Mouse (Mus musculus) liver, adult (tissue): ENCODE measurements around the gene Ch25h.

Source experiments
- GATA4 ChIP-seq: IDR thresholded peaks from 2 replicates; pipeline ENCODE4 v1.6.1; 2014; ENCODE audit warnings: mild to moderate bottlenecking, low read length; ENCODE audit not compliant: insufficient replicate concordance

Ch25h gene

DNA sequence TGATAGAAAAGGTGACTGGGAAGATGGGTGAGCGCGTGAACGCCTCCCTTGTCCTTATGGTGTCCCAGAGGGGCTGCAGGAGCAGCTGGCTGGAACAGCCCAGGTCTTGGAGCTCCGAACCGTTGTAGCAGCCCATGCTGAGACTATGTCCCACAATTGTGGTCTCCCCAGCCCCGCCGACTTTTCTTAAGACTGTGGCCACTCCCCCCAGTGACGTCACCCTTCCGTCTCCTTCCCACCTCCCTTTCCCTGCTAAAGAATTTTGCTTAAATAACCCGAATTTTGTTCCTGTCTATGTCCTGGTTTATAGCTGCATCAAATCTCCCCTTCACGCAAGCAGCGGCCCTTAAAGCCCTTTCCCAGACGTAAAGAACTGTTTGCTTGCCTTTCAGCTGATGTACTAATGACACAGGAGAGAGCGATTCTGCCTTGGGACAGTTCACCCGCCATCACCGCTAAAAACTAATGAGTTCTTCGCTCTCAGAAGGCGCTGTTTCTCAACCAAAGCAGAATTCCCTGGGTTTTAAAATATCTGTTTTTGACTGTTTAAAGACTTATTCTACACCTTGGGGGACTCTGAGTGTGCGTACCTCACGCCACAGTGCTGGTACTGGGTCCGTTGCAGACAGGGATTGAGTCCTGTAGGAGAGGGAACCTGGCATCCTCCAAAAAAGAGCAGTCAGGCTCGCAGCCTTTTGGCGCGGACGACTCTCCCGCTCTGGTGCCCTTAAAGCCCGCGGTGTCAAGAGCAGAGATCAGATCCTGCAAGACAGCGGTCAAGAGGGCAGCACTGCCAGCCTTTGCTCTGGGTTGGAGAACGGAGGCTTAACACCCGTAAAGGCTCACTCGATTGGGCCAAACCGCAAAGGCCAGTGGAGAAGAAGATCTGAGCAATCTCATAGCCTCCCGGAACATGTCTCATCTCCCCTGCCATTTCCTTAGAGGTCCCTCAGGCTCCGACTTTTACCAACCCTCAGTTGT, at the start of gene Ch25h:
Ch25h (minus strand) TSS at position 174 of the 981 bp plus-strand sequence.
- no peak for TF ChIP-seq GATA4

DNA sequence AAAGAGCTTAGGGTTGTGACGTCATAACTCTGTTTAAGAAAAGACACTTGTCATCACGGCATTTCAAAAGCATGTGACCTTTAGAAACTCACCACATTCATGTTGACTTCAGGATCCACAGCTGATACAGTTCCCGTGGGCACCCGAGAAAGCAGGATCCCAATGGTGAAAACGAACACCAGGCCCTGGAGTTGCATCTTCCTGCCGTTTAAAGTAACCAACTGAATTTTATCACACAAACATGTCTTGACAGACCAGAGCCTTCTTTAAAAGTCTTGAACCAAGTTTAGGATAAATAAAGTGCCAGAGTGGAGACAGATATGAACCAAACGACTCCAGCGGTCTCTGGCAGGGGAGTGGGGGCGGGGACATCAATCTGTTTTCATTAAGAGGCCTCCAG, 49.7 kb upstream of the Ch25h start:
- TF ChIP-seq GATA4: no peak

GRCm38 (mm10) chr19:34523106-34523725, 48.3 kb upstream of the Ch25h start:
- TF ChIP-seq GATA4: peak; percentile 89

DNA sequence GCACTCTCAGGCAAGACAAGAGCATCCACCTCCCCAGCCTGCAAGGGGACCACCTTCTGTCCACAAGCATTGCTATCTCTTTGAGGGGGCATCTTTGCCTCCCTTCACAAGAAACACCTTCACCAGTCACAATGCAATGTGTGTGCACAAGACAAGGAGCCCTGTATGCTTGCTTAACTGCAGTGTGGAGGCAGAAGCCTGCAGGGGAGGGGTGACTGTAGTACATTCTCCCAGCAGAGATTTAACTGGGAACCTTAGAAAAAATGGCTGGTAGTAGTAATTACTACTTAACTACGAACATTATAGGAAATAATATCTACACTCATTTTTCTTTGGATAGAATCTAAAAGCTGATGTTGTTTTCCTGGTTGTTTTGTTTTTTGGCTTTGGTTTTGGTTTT, 47.0 kb upstream of the Ch25h start:
- no peak for TF ChIP-seq GATA4

DNA sequence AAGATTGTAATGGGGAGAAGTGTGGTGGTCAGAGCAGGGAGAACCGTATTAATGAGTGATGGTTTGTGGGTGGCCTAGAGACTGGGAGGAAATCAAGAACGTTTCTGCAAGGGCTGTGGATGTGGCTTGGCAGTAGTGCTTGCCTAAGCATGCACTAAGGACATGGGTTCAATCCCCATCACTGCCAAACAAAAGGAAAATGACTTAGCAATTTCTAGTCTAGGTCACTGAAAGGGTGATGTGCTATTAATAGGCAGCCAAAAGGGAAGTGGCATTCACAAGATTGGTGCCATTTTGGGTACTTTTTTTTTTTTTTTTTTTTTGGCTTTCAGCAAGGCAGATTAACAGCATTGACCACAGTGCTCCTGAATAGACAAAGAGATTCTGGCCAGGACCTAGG, 46.4 kb upstream of the Ch25h start:
- TF ChIP-seq GATA4: no peak

- TF ChIP-seq GATA4: no peak
Measured at GRCm38 (mm10) chr19:34520051-34520450, 45.1 kb upstream of the Ch25h start.

DNA sequence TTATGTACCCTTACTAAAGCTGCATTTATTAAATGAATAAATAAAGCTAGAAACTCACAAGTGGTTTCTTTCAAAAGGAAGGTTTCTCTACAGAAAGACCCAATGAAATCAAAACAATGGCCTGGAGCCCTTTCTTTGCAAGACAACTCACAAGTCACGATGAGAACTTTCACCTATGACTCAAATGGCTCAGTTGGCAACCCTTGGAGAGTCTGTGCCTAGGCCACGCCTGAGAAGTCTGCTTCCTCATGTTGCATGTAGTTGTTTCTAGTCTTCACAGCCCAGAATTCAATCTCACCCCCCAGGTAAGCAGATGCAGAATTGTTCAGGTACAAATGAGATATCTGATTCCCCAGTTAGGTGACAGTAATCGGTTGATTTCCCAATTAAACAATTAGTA, 44.7 kb upstream of the Ch25h start:
- TF ChIP-seq GATA4: no peak

GRCm38 (mm10) chr19:34518786-34519185, 43.8 kb upstream of the Ch25h start:
- peak; percentile 84 for TF ChIP-seq GATA4

DNA sequence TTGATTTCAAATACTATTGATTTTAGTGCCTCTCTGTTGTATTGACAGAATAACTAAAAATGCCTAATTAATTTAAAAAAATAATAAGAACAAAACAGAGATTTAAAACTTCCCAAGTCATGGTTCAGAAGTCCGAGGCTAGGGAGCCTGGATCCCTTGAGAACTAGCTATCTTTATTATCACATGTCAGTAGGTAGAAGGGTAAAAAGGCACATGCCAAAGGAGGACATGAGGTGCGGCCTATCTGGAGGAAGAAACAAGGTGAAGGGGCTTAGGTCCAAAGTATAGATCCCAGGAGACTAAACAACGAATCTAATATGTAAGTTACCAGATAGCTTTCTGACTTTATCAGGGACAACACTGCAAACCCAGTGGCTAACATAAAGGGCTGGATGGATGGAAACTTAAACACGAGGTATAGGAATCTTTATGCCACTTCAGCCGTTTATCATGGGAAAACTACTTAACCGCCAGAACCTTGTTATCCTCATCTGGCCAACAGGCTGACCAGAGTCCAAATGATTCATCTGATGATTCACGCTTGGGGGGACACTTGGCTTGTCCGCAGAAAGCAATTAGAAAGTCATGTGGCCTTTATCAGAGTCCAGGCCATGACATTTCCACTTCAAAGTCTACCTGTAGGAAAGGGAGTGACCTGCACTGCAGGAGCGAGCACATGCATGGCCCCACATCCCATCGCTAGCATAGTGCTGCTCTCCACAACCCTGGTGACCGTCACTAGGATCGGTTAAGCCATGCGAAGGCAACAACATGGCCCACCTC, 43.0 kb upstream of the Ch25h start:
- no peak for TF ChIP-seq GATA4

DNA sequence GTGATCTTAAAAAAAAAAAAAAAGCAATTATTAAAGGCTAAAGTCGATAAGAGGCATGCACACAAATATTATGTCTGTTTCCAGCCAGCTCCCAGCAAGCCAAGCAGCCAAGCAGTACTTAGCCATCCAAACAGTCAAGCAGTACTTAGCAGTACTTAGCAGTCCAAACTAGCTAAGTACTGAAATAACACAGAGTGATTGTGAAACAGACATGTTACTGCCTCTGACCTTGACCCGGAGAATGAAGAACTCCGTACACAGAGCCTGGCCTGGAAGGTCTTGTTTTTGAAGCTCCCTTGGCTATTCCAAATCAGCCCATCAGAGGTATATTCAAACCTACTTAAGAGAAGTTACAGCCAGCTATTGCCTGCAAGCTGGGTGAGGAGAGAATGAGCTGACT, 42.2 kb upstream of the Ch25h start:
- no peak; the same call in 1 of the 2 replicates for TF ChIP-seq GATA4

GRCm38 (mm10) chr19:34516346-34516745, 41.4 kb upstream of the Ch25h start:
- TF ChIP-seq GATA4: no peak

DNA sequence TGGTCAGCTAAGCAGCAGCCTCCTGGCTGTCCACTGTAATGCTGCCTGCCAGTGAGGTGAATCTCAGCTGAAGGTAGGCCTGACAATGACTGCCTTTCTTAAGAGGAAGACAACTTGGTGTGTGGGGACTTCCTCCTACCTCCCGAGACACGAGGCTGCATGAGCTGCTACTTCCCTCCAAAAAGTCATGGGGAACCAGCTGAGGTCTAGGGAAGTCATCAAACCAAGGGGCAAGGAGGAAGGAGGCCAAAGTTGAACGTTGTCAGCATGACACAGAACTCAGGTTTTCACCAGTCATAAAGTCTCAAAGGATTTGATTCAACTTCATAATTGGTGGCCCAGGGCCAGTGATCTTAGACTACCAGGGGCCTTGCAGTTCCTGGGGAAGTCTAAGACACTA, 40.7 kb upstream of the Ch25h start:
- no peak for TF ChIP-seq GATA4

DNA sequence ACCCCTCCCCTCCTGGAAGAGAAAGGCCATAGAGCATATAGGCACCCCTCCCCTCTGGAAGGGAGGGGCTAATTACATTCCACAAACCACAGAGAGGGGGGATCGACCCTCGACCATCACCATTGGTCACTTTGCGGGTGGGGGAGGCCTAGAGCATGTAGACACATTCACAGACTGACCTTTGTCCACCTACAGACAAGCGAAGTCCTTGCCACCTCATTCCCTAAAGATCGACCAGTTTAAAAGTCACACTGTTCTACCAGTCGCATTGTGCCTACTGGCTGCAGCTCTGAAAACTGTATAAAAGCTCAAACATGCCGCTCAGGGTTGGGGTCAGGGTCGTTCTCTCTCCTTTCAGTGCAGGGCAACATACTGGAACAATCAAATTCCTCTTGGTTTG, 36.6 kb upstream of the Ch25h start:
- no peak for TF ChIP-seq GATA4

- no peak for TF ChIP-seq GATA4
Measured at GRCm38 (mm10) chr19:34510717-34511116, 35.8 kb upstream of the Ch25h start.

GRCm38 (mm10) chr19:34505161-34505721, 30.3 kb upstream of the Ch25h start:
- no peak for TF ChIP-seq GATA4
